Mouse (Mus musculus) CH12.LX (cell line): ENCODE measurements around the gene Dda1. TPM values are rescaled to one million over a fixed set of nuclear protein-coding genes. Genes with fewer than 3 reads are reported as not detected.

ENCODE experiments used
- DNase-seq: peaks from one replicate; pipeline ENCODE4 v3.0.0-alpha.2; 2013; ENCODE audit errors: extremely low read depth
- H3K27ac ChIP-seq: 2 replicates; pipeline ENCODE4 v1.5.1; 2012; ENCODE audit warnings: low read depth, mild to moderate bottlenecking, control low read depth, moderate library complexity; ENCODE audit not compliant: insufficient read depth
- H3K27me3 ChIP-seq: replicated peaks from 2 replicates; pipeline ENCODE3; 2012; ENCODE audit warnings: inconsistent platforms
- H3K36me3 ChIP-seq, 2 experiments: replicated peaks in 1 of 2; 2 replicates each; pipeline versions ENCODE3 to v1.6.1; 2012; ENCODE audit warnings: inconsistent platforms in 1 of 2, low read length in 1 of 2, mild to moderate bottlenecking in 1 of 2, mixed read lengths in 1 of 2, moderate library complexity in 1 of 2; ENCODE audit not compliant: control insufficient read depth in 1 of 2, insufficient read depth in 1 of 2
- H3K4me1 ChIP-seq, 2 experiments: 2 replicates each; pipeline ENCODE4 v1.6.1; 2012; ENCODE audit warnings: inconsistent platforms in 1 of 2, moderate library complexity in 1 of 2; ENCODE audit not compliant: insufficient read depth in 2 of 2, control insufficient read depth in 1 of 2
- H3K4me2 ChIP-seq: 2 replicates; pipeline ENCODE4 v1.6.1; 2012; ENCODE audit warnings: low read depth, mild to moderate bottlenecking, control low read depth; ENCODE audit not compliant: poor library complexity, insufficient read depth, severe bottlenecking
- H3K4me3 ChIP-seq, 3 experiments: fragments of 150-350 bp in 1 of 3; sonication (generic) in 1 of 3; replicated peaks in 1 of 3; 2 replicates each; pipeline versions ENCODE3 to v1.5.1; 2011 to 2012; ENCODE audit warnings: low read depth in 2 of 3, low read length in 2 of 3, mild to moderate bottlenecking in 2 of 3, moderate library complexity in 2 of 3, control low read depth in 1 of 3, improper control_type of control experiment in 1 of 3, inconsistent platforms in 1 of 3, mixed read lengths in 1 of 3; ENCODE audit not compliant: poor library complexity in 1 of 3
- H3K79me2 ChIP-seq: replicated peaks from 2 replicates; pipeline ENCODE4 v1.6.1; 2012; ENCODE audit warnings: mild to moderate bottlenecking, moderate library complexity; ENCODE audit not compliant: control insufficient read depth, poor library complexity, insufficient read depth, severe bottlenecking; ENCODE audit errors: extremely low read depth
- H3K9ac ChIP-seq: 2 replicates; pipeline ENCODE4 v1.6.1; 2012; ENCODE audit warnings: low read depth, mild to moderate bottlenecking, control low read depth, moderate library complexity; ENCODE audit not compliant: insufficient read depth
- H3K9me3 ChIP-seq: replicated peaks from 2 replicates; pipeline ENCODE3; 2012; ENCODE audit warnings: low read length, inconsistent platforms, mixed read lengths
- CHD1 ChIP-seq: IDR thresholded peaks from 2 replicates; pipeline ENCODE4 v1.6.1; 2012; ENCODE audit warnings: low read depth, low read length, improper control_type of control experiment, inconsistent platforms
- E2F4 ChIP-seq: IDR thresholded peaks from 2 replicates; pipeline ENCODE4 v1.6.1; 2011; ENCODE audit warnings: low read depth, low read length, improper control_type of control experiment; ENCODE audit not compliant: insufficient replicate concordance
- ELF1 ChIP-seq: IDR thresholded peaks from 2 replicates; pipeline ENCODE4 v1.6.1; 2014; ENCODE audit warnings: low read depth, mild to moderate bottlenecking, inconsistent platforms, low read length, improper control_type of control experiment
- EP300 ChIP-seq: IDR thresholded peaks from 2 replicates; pipeline ENCODE4 v1.6.1; 2011; ENCODE audit warnings: low read length, improper control_type of control experiment
- ETS1 ChIP-seq: conservative IDR thresholded peaks from 2 replicates; pipeline ENCODE4 v1.6.1; 2012; ENCODE audit warnings: low read depth, mild to moderate bottlenecking, inconsistent platforms, low read length, improper control_type of control experiment, moderate library complexity
- HCFC1 ChIP-seq: IDR thresholded peaks from 2 replicates; pipeline ENCODE4 v1.6.1; 2012; ENCODE audit warnings: low read depth, mild to moderate bottlenecking, inconsistent platforms, low read length, improper control_type of control experiment
- JUN ChIP-seq: IDR thresholded peaks from 2 replicates; pipeline ENCODE4 v1.6.1; 2011; ENCODE audit warnings: low read depth, mild to moderate bottlenecking, low read length, improper control_type of control experiment, moderate library complexity; ENCODE audit not compliant: insufficient read depth
- JUND ChIP-seq: conservative IDR thresholded peaks from 2 replicates; pipeline ENCODE4 v1.6.1; 2011; ENCODE audit warnings: low read depth, low read length, improper control_type of control experiment
- KAT2A ChIP-seq: IDR thresholded peaks from 2 replicates; pipeline ENCODE4 v1.6.1; 2012; ENCODE audit warnings: low read length, improper control_type of control experiment, inconsistent platforms; ENCODE audit not compliant: insufficient replicate concordance
- MAFK ChIP-seq: IDR thresholded peaks from 2 replicates; pipeline ENCODE4 v1.6.1; 2011; ENCODE audit warnings: low read length, improper control_type of control experiment; ENCODE audit not compliant: insufficient replicate concordance
- MAX ChIP-seq: IDR thresholded peaks from 2 replicates; pipeline ENCODE4 v1.6.1; 2011; ENCODE audit warnings: low read length, improper control_type of control experiment
- MAZ ChIP-seq: IDR thresholded peaks from 2 replicates; pipeline ENCODE4 v1.6.1; 2012; ENCODE audit warnings: low read depth, mild to moderate bottlenecking, inconsistent platforms, low read length, improper control_type of control experiment, moderate library complexity
- MEF2A ChIP-seq: IDR thresholded peaks from 2 replicates; pipeline ENCODE4 v1.6.1; 2014; ENCODE audit warnings: low read depth, mild to moderate bottlenecking, inconsistent platforms, low read length, improper control_type of control experiment, borderline replicate concordance
- MXI1 ChIP-seq: IDR thresholded peaks from 2 replicates; pipeline ENCODE4 v1.6.1; 2011; ENCODE audit warnings: mild to moderate bottlenecking, low read depth, low read length, improper control_type of control experiment
- MYC ChIP-seq: IDR thresholded peaks from 2 replicates; pipeline ENCODE4 v1.6.1; 2011; ENCODE audit warnings: low read depth, mild to moderate bottlenecking, improper control_type of control experiment, low read length
- NELFE ChIP-seq: IDR thresholded peaks from 2 replicates; pipeline ENCODE4 v1.6.1; 2011; ENCODE audit warnings: low read depth, low read length, improper control_type of control experiment
- NRF1 ChIP-seq: IDR thresholded peaks from 2 replicates; pipeline ENCODE4 v1.6.1; 2014; ENCODE audit warnings: low read depth, mild to moderate bottlenecking, inconsistent platforms, low read length, improper control_type of control experiment, moderate library complexity
- PAX5 ChIP-seq: IDR thresholded peaks from 2 replicates; pipeline ENCODE4 v1.6.1; 2012; ENCODE audit warnings: low read length, inconsistent platforms, mixed read lengths
- POLR2A ChIP-seq: IDR thresholded peaks from 2 replicates; pipeline ENCODE4 v1.6.1; 2011; ENCODE audit warnings: low read depth, mild to moderate bottlenecking, improper control_type of control experiment, low read length
- RAD21 ChIP-seq: IDR thresholded peaks from 2 replicates; pipeline ENCODE4 v1.6.1; 2011; ENCODE audit warnings: low read depth, mild to moderate bottlenecking, low read length, improper control_type of control experiment, moderate library complexity
- SIN3A ChIP-seq: IDR thresholded peaks from 2 replicates; pipeline ENCODE4 v1.6.1; 2012; ENCODE audit warnings: low read length, improper control_type of control experiment, inconsistent platforms
- SMC3 ChIP-seq: IDR thresholded peaks from 2 replicates; pipeline ENCODE4 v1.6.1; 2011; ENCODE audit warnings: low read depth, low read length, improper control_type of control experiment
- TBP ChIP-seq: conservative IDR thresholded peaks from 2 replicates; pipeline ENCODE4 v1.6.1; 2011; ENCODE audit warnings: low read depth, low read length, improper control_type of control experiment
- TCF12 ChIP-seq: IDR thresholded peaks from 2 replicates; pipeline ENCODE4 v1.6.1; 2014; ENCODE audit warnings: low read depth, mild to moderate bottlenecking, inconsistent platforms, low read length, improper control_type of control experiment
- USF1 ChIP-seq: IDR thresholded peaks from 2 replicates; pipeline ENCODE4 v1.6.1; 2014; ENCODE audit warnings: low read depth, mild to moderate bottlenecking, inconsistent platforms, low read length, improper control_type of control experiment
- ZC3H11A ChIP-seq: IDR thresholded peaks from 2 replicates; pipeline ENCODE4 v1.6.1; 2012; ENCODE audit warnings: low read depth, mild to moderate bottlenecking, inconsistent platforms, low read length, improper control_type of control experiment
- ZKSCAN1 ChIP-seq: IDR thresholded peaks from 2 replicates; pipeline ENCODE4 v1.6.1; 2012; ENCODE audit warnings: low read depth, inconsistent platforms, low read length, improper control_type of control experiment, borderline replicate concordance
- ZMIZ1 ChIP-seq: IDR thresholded peaks from 2 replicates; pipeline ENCODE4 v1.6.1; 2012; ENCODE audit warnings: low read depth, mild to moderate bottlenecking, inconsistent platforms, low read length, improper control_type of control experiment
- ZNF384 ChIP-seq: IDR thresholded peaks from 2 replicates; pipeline ENCODE4 v1.6.1; 2012; ENCODE audit warnings: low read depth, low read length, improper control_type of control experiment, inconsistent platforms
- dilution Hi-C: fragments of 300-500 bp; cut with MboI; formaldehyde crosslinking; loops from 2 replicates; pipeline ENCODE4 v1.14.3; 2020; ENCODE audit warnings: low sequenced_read_pairs; ENCODE audit not compliant: extremely low pct_unique_long_range_greater_than_20kb, extremely low pct_ligation_motif_present
- in situ Hi-C: fragments of 300-500 bp; cut with MboI; formaldehyde crosslinking; loops from 3 replicates; pipeline ENCODE4 v1.14.3; 2019; ENCODE audit warnings: low sequenced_read_pairs, low pct_ligation_motif_present, low pct_unique_long_range_greater_than_20kb, mixed read lengths
- polyA plus RNA-seq: library from polyadenylated mRNA; unstranded; fragments of >175 nt; gene quantifications from 2 replicates; pipeline ENCODE4 v1.2.1, GENCODE M21; 2012; ENCODE audit warnings: low read depth; ENCODE audit not compliant: insufficient read length
- total RNA-seq, 2 experiments: library from RNA; depleted of rRNA; stranded (reverse); fragments of 300-350 nt in 1 of 2; fragments of >200 nt in 1 of 2; gene quantifications; 2 replicates each; pipeline ENCODE4 v1.2.3; 2012 to 2014

Dda1 gene
- total and polyA plus RNA-seq, 3 experiments: 57.4 to 78.1 (median 59.3) TPM

DNA sequence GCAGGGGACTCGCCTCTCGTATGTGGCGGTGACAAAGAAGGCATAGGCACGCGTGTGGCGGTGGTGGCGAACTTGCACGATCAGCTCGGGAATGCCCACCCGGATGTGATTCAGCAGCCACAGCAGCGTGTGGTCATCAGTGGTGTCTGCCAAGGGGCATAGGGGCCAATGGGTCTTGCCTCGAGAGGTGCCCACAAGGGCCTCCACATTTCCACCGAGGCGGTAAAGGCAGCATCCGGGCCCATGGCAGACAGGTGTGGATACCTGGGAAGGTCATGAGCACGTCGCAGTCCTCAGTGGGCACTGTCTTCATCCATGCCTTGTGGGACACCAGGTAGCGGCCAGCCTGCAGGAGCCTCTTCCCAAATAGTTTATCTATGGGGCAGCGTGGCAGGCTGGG is 15.7 kb downstream of the Dda1 start:
- dilution Hi-C loops (no loop called here), in situ Hi-C loops (loop anchor here (5.0 kb wide), 1 partner anchor 38 kb away; no protein-coding TSS in a partner anchor)
- no peak overlapping the region for H3K4me2 ChIP-seq
- no peak overlapping the region for H3K4me3 ChIP-seq
- no peaks in the 10 kb centered on the region for H3K27me3 ChIP-seq
- DNase-seq: no peak
- H3K4me1 ChIP-seq: peaks cover 13 to 29% of the 10 kb centered on the region in 2 experiments
- H3K27ac ChIP-seq: no peak overlapping the region
- H3K9me3 ChIP-seq: no peaks in the 10 kb centered on the region
- TF ChIP-seq TBP (no peak), PAX5 (no peak), SMC3 (no peak), ZNF384 (no peak), ETS1 (no peak), HCFC1 (no peak), MAX (no peak), ZMIZ1 (no peak), JUND (no peak), RAD21 (no peak), MXI1 (no peak), MAFK (no peak), SIN3A (no peak), MEF2A (no peak)
- no peak overlapping the region for H3K9ac ChIP-seq
- peaks cover 9% of the 10 kb centered on the region; the same call in 1 of the 2 replicates for H3K79me2 ChIP-seq
- H3K36me3 ChIP-seq: peaks cover 0 to 12% of the 10 kb centered on the region in 2 experiments

DNA sequence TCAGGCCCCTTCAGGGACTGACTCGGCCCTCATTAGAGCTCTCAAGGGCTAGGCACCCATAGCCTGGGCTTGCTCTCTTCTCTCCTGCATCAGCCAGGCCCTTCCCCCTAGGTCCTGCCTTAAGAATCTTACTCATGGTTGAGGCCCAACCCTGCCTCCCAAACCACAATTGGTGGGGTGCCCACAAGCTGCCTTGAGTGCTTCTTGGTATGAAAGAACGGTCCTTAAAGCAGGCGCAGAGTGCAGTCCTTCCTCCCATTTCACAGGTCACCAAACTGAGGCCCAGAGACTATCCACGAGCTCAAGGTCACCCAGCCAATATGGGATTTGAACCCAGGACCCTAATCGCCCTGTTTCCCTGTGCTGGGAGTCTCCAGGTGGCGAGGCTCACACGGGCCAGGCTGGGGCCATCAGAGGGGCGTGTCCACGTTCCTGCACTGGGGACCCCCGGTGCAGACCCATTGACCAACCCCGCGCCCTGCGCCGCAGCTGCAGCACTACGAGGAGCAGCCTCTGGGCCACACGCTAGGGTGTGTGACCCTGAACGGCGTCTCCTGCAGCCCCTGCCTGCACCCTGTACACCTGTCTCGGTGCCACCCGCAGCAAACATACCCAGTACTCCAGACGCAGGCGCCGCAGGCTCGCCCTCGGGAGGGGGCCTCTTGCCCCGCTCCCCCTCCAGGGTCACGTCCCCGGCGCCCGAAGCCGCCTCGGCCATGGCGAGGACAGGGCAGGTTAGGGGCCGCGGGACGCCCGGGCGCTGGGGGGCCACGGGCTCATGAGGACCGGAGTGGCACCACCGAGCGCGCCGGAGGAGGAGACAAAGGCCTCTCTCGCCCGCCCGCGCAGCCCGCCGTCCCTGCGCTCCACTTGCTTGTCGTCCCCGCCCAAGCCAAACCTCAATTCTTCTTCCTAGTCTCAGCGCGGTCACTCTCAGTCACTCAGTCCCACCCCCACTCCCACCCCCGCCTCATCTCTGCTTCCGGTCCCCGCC is 16.4 kb downstream of the Dda1 start, which contains the start of gene Ano8:
Ano8 (minus strand) TSS at position 822 of the 994 bp plus-strand sequence.
- H3K4me1 ChIP-seq: peaks cover 13 to 35% of the 10 kb centered on the region in 2 experiments
- H3K27me3 ChIP-seq: no peaks in the 10 kb centered on the region
- in situ Hi-C loops (loop anchor here (5.0 kb wide), 1 partner anchor 37 kb away; no protein-coding TSS in a partner anchor), dilution Hi-C loops (no loop called here)
- no peak within 1 kb of the TSS for H3K27ac ChIP-seq
- peak within 1 kb of the TSS; percentile 58 for H3K4me2 ChIP-seq
- peaks cover 12% of the 10 kb centered on the region; the same call in 1 of the 2 replicates for H3K79me2 ChIP-seq
- peak; percentile 82 for DNase-seq
- H3K4me3 ChIP-seq: peak within 1 kb of the TSS; percentile 42 to 65 (median 56)
- peak within 1 kb of the TSS; percentile 67 for H3K9ac ChIP-seq
- peaks cover 4 to 19% of the 10 kb centered on the region in 2 experiments for H3K36me3 ChIP-seq
- no peaks in the 10 kb centered on the region for H3K9me3 ChIP-seq
- no peak for TF ChIP-seq ZC3H11A
- no peak for TF ChIP-seq KAT2A
- TF ChIP-seq EP300: no peak
- TF ChIP-seq E2F4: no peak
- no peak for TF ChIP-seq JUND
- peak; percentile 51 for TF ChIP-seq NRF1
- no peak for TF ChIP-seq ETS1
- no peak for TF ChIP-seq NELFE
- TF ChIP-seq TCF12: peak; percentile 39; the same call in 1 of the 2 replicates
- no peak for TF ChIP-seq CHD1
- peak; percentile 63 for TF ChIP-seq HCFC1
- TF ChIP-seq SMC3: no peak
- TF ChIP-seq RAD21: no peak
- no peak for TF ChIP-seq MEF2A
- peak; percentile 64 for TF ChIP-seq ELF1
- TF ChIP-seq MAFK: no peak
- TF ChIP-seq TBP: no peak
- peak; percentile 92 for TF ChIP-seq MAZ
- TF ChIP-seq ZMIZ1: no peak
- peak; percentile 29; the same call in 1 of the 2 replicates for TF ChIP-seq POLR2A
- no peak for TF ChIP-seq JUN
- no peak for TF ChIP-seq USF1
- no peak for TF ChIP-seq ZKSCAN1
- no peak for TF ChIP-seq MYC
